Mouse (Mus musculus) liver, postnatal 0 days (tissue): ENCODE measurements around the gene Rnf222.

Experiments used
- CTCF ChIP-seq: sonication (generic); IDR thresholded peaks from 2 replicates; pipeline ENCODE4 v1.5.1; 2016; ENCODE audit warnings: antibody characterized with exemption, low read depth
- EP300 ChIP-seq: IDR thresholded peaks from 2 replicates; pipeline ENCODE4 v1.6.1; 2016; ENCODE audit warnings: antibody characterized with exemption, low read depth, mild to moderate bottlenecking

DNA sequence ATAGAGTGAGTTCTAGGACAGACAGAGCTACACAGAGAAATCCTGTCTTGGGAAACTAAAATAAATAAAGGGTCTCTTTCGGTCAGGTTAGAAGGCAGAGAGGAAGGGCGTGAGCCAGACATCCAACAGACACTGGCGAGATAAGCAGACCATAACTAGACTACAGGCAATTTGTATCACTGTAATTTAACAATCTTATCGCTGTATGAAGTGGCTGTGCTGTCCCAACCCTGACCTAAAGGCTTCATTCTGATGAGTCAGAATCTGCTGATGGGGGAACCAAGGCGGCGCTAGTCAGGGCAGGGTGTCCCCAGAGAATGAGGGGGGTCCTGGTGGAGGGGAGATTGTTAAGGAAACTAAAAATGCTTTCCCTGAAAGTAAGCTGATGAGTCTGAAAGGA lies 10.4 kb downstream of the Rnf222 start:
- no peak for TF ChIP-seq CTCF
- no peak for TF ChIP-seq EP300
